Mouse (Mus musculus) ES-E14 (cell line): ENCODE measurements around the gene Kcnn1.

Experiments used
- CHD2 ChIP-seq: IDR thresholded peaks from 2 replicates; pipeline ENCODE4 v1.6.1; 2014; ENCODE audit warnings: mild to moderate bottlenecking, low read depth, low read length, inconsistent platforms
- ZC3H11A ChIP-seq: IDR thresholded peaks from 2 replicates; pipeline ENCODE4 v1.6.1; 2012; ENCODE audit warnings: low read depth, mild to moderate bottlenecking, inconsistent platforms, low read length, borderline replicate concordance

DNA sequence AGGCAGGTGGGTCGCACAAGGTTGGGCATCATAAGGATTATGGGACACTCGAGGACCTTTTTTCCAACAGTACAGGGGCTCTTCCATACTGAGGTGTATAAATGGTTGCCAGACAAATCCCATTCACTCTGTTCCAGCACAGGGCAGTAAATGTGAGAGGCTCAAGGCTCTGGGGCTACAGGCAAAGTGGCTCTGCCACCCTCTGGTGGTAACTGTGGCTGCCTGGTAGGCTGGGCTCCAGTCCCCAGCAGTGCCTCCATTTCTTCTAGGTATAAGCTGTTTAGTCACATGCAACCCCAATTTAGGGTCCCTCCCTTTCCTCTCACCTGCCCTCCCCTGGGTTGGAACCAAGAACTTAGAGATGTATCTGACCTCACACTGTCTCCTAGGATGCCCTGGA is 67.7 kb downstream of the Kcnn1 start:
- TF ChIP-seq CHD2 = no peak
- no peak for TF ChIP-seq ZC3H11A
